Mouse (Mus musculus) CH12F3 (cell line): ENCODE results near the gene Orc3.
"Not testable (repeated sequence)": the region's sequence is repeated elsewhere in the genome, so short reads cannot be mapped to it uniquely, and the experiment has no call there.

ENCODE experiments used
- in situ Hi-C: fragments of 300-500 bp; cut with MboI; formaldehyde crosslinking; loops from 2 replicates; pipeline ENCODE4 v1.14.3; 2020; ENCODE audit warnings: low sequenced_read_pairs

Gene Orc3

GRCm38 (mm10) chr4:34583427-34583826, 31.3 kb downstream of the Orc3 start:
- in situ Hi-C loops, result no loop called here

DNA sequence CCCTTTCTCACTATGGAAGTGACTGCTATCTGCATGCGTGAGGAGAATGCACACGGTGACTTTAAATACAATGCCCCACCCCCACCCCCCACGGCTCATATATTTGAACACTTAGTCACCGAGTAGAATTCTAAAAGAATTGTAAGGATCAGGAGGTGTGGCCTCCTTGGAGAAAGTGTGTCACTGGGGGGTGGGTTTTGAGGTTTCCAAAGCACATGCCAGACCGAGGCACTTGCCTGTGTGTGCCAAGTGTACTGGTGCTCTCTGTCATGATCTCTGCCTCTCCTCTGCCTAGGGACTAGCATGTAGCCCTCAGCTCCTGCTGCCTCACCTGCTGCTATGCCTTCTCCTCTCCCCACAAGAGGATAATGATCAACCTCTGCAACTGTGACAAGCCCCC, 32.3 kb downstream of the Orc3 start:
- in situ Hi-C loops, result no loop called here

DNA sequence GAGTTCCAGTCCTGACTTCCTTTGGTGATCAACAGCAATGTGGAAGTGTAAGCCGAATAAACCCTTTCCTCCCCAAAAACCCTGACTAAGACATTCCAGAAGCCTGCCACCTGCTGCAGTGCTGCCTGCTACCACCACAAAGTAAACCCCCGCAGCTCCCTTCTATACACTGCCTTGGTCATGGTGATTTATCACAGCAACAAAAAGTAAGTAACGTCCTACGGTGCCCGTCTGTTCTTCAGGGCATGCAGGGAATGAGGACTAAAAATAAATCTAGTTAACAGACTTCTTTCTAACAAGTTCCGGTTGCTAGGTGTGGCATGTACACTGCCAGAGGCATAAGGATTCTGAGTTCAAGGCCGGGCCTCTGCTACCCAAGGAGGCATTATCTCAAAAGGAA, 32.8 kb downstream of the Orc3 start:
- in situ Hi-C loops, result no loop called here

DNA sequence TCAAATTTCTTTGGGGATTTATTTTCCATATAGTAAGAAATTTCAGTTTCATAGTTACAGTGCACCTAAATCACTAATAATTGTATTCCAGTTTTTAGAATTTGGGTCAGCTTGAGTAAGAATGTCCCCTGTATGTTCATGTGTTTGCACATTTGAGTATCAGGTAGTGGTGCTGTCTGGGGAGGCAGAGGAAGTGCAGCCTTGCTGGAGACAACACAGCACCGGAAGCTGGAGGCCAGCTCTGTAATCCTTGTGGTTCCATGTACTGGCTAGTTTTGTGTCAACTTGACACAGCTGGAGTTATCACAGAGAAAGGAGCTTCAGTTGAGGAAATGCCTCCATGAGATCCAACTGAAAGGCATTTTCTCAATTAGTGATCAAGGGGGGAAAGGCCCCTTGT, 33.3 kb downstream of the Orc3 start:
- in situ Hi-C loops, result not testable (repeated sequence)

GRCm38 (mm10) chr4:34579215-34579614, 35.5 kb downstream of the Orc3 start:
- in situ Hi-C loops, result no loop called here

- in situ Hi-C loops, result no loop called here
These were observed 37.7 kb downstream of the Orc3 start for GRCm38 (mm10) chr4:34577028-34577427.

- in situ Hi-C loops, result loop anchor here (25.0 kb wide), 1 partner anchor 1186 kb away; no protein-coding TSS in a partner anchor
These were observed 41.9 kb downstream of the Orc3 start for GRCm38 (mm10) chr4:34572876-34573275.

GRCm38 (mm10) chr4:34566226-34566625, 48.5 kb downstream of the Orc3 start:
- in situ Hi-C loops, result loop anchor here (25.0 kb wide), 1 partner anchor 1179 kb away; no protein-coding TSS in a partner anchor

- in situ Hi-C loops, result loop anchor here (25.0 kb wide), 1 partner anchor 1174 kb away; no protein-coding TSS in a partner anchor
These were observed 53.8 kb downstream of the Orc3 start for GRCm38 (mm10) chr4:34560971-34561370.

- in situ Hi-C loops, result loop anchor here (25.0 kb wide), 1 partner anchor 1169 kb away; no protein-coding TSS in a partner anchor
These were observed 58.6 kb downstream of the Orc3 start for GRCm38 (mm10) chr4:34556183-34556582.

DNA sequence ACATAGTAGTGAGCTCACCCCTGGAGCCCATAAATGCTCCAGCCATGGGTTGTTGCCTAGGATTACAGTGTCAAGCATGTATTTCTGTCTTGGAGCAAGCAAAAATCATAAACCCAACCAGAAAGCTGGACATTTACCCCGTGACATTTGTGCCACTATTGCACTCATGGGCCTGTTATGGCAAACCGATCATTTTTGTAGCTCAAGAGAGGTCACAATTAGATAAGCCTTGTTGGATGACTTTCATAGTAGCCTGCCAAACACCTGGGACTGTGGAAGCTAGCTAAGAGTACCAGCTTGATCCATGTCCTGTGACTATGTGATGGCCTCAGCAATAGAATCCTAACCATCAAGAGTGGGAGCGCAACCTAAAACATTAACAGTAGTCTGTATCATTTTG, 59.1 kb downstream of the Orc3 start:
- in situ Hi-C loops, result loop anchor here (25.0 kb wide), 1 partner anchor 1168 kb away; no protein-coding TSS in a partner anchor

DNA sequence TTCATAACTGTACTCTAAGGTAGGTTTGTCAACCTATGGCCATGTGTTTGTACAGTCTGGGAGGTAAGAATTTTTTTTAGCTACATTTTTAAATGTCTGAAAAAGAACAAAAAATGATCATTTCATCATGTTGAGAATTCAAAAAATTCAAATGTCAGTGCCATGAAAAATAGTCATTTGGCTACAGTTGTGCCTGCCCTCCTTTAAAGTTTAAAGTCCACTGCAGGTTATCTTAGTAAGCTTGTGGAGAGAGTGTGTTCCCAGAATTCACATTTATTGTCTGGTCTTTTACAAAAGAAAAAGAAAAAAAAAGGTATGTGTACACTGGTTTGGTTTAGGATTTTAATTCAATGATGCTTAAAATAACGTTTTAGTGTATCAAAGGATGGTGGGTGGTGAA, 60.1 kb downstream of the Orc3 start:
- in situ Hi-C loops, result loop anchor here (25.0 kb wide), 1 partner anchor 1167 kb away; no protein-coding TSS in a partner anchor

GRCm38 (mm10) chr4:34551966-34552365, 62.8 kb downstream of the Orc3 start:
- in situ Hi-C loops, result loop anchor here (25.0 kb wide), 1 partner anchor 1165 kb away; no protein-coding TSS in a partner anchor

DNA sequence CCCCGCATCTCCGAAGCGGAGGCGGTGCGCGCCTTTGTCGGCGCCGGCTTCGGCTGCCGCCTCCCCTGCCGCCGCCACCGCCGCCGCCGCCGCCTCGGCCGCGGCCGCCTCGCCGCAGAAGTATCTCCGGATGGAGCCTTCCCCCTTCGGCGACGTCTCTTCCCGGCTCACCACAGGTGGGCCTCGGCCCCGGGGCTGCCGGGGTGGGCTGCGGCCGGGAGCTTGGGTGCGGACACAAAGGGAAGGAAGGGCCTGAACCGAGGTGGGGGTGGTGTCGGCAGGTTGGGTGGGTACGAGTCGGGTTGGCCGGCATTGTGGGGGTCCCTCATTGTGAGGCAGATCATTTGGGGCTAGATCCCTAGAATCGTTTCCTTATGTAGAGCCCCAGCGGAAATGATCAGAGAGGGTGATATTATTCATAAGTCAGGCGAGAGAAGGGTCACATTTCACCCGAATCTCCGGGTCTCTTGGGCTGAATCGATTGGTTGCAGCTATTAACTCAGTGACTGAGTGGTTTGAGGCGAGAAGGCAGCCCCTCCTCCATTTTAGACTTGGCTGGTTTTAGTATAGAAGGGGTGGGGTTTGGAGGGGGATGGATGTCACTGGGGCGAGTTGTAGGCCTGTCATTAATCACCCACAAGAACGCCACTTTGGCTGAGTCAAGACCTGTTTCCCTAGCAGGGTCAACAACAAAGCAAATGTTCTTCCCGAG, 63.5 kb downstream of the Orc3 start:
- in situ Hi-C loops, result loop anchor here (25.0 kb wide), 1 partner anchor 1164 kb away; no protein-coding TSS in a partner anchor

DNA sequence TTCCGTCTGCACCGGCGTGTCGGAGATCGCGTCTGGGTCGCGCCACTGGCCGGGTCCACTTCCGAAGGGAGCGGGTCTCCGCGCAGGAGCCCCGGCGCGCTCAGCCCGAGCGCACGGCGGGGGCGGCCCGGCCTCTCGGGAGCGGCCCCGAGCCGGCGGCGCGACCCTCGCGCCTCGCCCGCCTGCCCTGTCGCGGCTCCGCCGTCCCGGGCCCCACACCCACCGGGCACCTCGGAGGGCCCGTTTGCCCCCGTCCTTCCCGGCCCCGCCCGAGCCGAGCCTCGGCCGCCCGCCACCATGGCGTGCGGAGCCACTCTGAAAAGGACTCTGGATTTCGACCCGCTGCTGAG, 64.0 kb downstream of the Orc3 start, which contains the start of gene Akirin2:
TSS of gene Akirin2 (plus strand) at position 190 of the 350 bp plus-strand sequence.
- in situ Hi-C loops, result loop anchor here (25.0 kb wide), 1 partner anchor 1163 kb away; no protein-coding TSS in a partner anchor

GRCm38 (mm10) chr4:34549981-34550747, 64.6 kb downstream of the Orc3 start:
- in situ Hi-C loops, result loop anchor here (25.0 kb wide), 1 partner anchor 1163 kb away; no protein-coding TSS in a partner anchor

DNA sequence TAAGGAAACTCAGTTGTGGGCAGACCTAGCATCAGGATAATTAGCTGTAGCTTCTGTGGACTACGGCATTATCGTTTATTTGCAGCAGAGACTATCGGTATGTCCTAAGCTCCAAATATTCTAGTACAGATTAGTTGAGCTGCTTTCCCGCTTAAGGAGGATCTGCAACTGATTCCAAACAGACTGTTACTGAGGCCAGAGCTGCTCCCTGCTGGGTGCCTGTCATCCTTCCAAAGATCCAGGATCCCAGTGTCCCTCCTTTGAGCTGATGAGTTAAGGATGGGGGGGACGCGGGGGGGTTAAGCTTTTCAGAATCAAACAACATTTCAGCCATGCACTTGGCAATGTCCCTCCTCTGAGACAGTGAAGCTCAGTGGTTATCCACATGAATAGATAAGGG, 84.8 kb downstream of the Orc3 start:
- in situ Hi-C loops, result no loop called here

- in situ Hi-C loops, result no loop called here
These were observed 85.4 kb downstream of the Orc3 start for GRCm38 (mm10) chr4:34529379-34529778.

DNA sequence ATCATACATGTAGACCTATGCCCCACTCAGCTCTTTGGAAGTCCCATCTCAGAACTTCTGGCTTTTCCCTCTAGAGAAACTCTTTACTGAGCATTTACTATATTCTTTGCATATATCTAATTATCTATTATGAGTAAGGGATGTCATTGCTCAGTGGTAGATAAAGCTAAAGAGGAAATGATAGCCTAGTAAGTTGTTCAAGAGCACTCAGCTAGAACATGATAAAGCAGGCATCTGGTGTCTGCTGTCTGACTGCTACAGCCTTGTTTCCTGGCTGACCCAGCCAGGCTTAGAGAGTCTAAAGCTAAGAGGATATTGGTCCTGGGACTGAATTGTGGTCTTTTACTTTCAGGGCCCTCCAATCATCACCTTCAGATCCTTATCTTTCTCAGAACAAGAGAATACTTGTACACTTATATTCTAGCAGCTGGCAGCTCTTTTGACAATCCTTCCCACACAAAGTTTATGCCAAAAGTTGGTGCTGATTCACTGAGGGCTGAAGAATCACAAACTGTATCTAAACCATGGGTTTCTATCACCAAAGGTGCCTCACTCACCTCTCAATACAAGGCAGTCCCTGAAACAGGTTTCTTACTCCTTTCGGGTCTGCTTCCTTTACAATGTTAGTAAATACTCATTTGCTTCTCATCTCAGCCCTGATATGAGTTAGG, 86.2 kb downstream of the Orc3 start:
- in situ Hi-C loops, result no loop called here

DNA sequence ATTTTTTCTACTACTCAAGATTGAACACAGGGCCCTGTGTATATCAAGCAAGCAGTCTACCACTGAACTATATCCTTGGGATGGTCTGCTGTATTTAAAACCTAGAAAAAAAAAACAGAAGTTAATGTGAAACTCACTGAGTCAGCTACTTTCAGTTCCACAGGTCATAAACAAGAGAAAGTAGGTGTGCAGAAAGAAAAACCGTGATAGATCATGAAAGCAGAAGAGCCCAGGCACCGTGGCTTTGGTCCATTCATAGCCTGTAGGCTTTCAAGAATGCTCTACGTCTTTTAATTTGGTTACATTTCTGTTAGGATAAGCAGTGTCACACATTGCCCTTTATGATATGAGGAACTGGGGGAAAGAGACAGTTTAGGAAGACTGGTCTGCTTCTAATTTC, 88.0 kb downstream of the Orc3 start:
- in situ Hi-C loops, result no loop called here

DNA sequence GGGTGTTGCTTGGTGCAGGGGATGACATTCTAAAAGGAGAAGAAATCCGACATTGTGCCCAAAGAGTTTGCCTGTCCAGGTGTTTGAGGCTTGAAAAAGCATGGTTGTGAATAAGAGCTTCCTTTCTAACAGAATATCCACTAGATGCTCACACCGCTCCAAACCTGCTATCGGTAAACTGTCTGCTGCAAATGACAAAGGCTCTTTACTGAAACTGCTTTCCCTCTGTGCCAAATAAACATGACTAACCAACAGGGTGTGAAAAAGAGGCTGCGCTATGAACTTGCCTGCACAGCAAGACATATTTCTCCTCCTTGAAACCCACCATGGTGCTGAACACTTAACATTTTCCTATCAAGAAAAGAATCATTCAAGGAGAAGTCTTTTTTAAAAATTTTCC, 91.2 kb downstream of the Orc3 start:
- in situ Hi-C loops, result no loop called here
